Mouse (Mus musculus): ENCODE results near the gene Apopt1.
"Not testable (repeated sequence)": the region's sequence is repeated elsewhere in the genome, so short reads cannot be mapped to it uniquely, and the experiment has no call there.

Gene Apopt1

DNA sequence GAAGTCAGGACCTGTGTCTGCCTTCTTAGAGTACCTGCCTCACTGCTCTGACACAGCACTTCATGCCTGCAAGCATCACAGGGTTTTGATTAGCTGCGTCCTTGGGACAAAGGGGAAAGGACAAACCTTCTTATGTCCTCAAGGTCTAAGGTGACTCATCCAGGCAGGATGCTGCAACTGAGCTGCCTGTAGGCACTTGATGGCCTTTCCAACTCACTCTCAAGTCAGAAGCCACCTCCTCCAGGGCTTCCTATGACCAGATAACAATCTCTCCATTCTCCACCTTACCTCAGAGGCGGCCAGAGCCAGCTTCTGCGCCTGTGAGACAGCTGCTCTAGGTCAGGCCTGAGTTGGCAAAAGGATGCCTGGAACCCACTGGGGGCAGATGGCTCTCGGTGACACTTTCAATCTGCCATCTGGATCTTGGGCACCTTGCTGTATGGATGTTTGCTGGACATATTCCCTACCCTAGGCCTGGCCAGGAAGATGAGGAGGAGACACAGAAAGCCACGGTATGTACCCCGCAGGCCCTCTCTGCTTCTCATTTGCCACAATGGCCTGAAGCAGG, 14.6 kb upstream of the Apopt1 start:
- in situ Hi-C loops (cut with MboI; ENCODE audit: unreplicated experiment in 2 of 2) = loop anchor here (5.0 to 25.0 kb wide), 3 partner anchors 36 to 839 kb away; no protein-coding TSS in a partner anchor

DNA sequence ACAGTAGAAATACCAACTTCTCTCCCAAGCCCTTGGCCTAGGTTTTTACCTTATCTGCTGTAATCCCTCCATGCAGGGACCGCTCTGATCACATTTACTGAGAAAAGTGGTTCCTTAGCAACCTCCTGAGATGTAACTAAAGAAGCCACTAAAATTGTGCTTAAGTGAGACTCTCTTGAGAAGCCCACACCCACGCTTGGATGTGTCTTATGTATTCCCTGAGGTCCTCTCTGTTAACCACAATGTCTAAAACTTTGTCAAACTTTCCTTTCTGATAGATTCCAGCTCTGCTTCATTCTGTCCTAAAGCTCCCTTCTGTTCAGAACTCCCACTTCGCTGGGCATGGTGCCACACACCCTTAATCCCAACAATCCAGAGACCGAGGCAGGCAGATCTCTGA, 13.5 kb upstream of the Apopt1 start:
- in situ Hi-C loops (cut with MboI; ENCODE audit: unreplicated experiment in 2 of 2) = loop anchor here (5.0 to 25.0 kb wide), 3 partner anchors 37 to 838 kb away; no protein-coding TSS in a partner anchor

DNA sequence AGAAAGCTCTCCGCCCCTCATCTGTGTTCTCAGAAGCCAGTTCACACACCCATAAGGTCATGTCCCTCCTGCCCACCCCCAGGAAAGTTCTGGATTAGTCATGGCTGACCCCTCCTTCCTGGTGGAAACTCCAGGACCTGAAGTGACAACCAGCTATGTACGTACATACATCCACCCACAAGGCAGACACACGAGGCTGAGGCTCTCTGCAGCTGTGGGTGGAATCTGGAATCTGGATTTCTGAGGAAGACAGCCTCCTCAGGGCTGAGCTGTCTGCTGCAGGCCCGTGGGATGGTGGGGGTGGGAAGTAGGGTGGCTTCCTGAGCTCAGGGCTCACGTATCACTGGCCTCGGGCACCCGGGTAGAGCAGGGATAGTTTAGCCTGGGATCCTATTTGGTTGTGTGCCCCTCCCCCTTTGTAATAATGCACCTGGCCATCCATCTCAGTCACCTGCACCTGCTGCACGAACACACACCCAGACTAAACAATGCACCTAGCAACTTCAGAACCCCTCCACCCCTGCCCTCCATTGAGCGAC, 12.1 kb upstream of the Apopt1 start:
- in situ Hi-C loops (cut with MboI; ENCODE audit: unreplicated experiment in 2 of 2) = no loop called here

DNA sequence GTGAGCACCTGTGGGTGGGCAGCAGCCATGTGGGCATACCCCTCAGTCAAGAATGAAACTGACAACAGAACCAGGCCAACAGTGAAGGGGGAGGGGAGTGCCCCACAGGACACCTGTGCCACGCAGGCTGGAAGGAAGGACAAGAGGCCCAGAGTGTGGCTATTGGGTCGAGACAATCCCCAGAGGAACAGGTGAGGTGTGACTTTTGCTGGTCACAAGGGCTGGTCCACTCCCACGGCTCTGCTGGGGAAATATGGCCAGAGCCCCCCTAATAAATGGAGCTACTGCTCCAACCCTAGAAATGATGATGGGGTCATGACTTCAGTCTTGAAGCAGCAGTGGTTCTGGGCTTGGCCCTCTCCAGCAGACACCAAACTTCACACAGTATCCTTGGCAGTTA, 9.8 kb upstream of the Apopt1 start:
- in situ Hi-C loops (cut with MboI; ENCODE audit: unreplicated experiment in 2 of 2) = no loop called here

DNA sequence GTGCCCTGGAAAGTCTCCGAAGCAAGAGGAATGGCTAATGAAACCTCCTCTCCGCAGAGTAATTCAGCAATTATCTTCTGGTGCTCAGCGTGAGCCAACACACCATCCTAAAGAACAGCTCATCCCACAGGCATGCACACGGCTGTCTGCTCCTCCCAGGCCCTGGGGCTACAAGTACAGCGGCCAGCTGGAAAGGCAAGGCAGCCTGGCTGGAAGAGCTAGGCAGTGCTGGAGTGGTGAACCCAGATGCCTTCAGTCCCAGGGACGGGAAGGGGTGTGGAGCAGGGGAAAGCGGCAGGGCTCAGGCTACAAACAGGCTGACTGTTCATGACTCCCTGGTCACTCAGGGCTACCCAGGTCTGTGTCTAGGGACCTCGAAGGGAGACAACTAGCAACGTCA, 8.5 kb upstream of the Apopt1 start:
- in situ Hi-C loops (cut with MboI; ENCODE audit: unreplicated experiment in 2 of 2) = no loop called here

DNA sequence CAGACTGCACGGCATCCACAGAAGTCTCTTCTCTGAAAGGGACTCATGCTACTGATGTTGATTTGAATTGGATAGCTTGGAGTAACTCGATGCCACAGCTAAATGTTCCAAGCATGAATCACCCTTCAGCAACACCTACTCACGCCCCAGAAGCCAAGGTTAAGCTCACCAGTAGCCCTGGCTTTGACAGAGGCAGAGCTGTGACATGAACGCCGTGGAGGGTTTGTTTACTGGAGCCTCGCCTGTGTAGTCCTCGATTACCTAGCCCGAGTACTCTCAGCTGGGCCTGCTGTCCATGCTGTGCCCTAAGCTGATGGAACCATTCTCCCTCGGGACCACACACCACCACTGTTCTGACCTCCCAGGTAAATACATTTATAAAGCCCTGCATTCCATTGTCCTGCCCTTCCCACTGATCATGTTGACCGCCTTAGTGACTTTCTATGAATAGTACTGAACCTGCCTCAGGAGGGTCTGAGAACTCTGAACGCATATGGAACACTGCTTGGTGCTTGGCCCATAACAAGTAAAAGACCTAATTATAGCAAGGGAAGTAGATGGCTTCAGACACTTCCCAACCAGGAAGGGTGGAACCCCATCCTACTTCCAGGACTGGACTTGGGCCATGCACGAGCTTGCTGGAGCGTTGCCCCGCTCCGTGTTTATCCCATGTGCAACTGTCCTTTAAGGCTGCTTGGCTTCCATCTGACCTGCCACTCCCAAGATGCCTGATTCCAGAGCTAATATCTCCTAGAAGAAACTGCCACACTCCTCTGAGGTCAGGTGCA, 7.7 kb upstream of the Apopt1 start:
- in situ Hi-C loops (cut with MboI; ENCODE audit: unreplicated experiment in 2 of 2) = no loop called here

DNA sequence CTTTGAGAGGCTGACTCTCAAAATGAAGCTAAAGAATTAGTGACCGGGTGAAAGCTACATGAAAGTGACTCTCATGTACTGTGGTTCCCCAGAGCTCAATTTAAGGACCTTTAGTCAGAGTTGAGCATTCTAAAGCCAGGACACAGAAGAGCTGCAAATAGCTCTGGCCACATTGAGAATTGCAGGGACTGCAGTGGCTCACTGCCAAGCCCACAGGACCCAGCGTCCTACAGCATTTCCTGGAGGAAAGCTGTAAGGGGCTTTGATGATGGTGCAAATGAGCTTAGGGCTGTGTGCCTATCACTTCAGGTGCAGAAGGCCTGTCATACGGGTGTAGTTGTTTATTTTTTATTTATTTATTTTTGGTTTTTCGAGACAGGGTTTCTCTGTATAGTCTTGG, 4.9 kb upstream of the Apopt1 start:
- in situ Hi-C loops (cut with MboI; ENCODE audit: unreplicated experiment in 2 of 2) = no loop called here

DNA sequence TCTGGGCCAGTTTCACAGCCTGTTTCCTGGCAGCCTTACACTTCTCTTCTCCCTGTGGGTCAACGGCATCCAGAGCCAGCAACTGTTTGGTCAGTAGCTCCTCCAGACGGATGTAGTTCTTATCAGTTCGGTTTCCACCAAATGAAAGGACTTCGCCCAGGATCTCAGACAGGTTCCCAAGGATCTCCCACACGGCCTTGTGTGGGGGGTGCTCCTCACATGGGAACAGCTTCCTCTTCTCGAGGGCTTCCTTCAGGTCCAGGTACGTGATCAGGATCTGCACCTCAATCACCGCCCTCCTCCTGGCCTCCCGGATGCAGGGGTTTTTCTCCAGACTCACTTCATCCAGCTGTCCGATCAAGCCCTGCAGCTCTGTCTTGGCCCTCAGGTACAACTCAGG, 3.0 kb upstream of the Apopt1 start:
- in situ Hi-C loops (cut with MboI; ENCODE audit: unreplicated experiment in 2 of 2) = no loop called here

DNA sequence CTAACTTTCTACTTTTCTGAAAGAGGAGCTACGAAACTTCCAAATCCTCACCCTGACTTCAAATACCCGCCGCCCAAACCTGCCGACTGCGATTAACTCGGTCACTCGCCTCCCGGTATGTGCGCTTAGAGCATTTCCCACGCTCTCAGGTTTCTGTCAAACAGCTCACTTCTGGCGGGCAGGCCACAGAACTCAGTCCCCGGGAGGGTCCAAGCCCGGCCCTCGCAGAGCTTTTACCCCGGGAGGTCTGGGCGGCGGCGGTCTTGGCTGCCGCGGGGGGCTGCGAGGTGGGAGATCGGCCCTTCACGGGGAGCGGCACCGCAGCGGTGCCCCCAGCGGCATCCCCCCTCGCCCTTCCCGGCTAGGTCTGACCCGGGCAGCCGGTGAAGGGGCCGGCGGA, 585 bp upstream of the Apopt1 start:
- in situ Hi-C loops (cut with MboI; ENCODE audit: unreplicated experiment in 2 of 2) = no loop called here

DNA sequence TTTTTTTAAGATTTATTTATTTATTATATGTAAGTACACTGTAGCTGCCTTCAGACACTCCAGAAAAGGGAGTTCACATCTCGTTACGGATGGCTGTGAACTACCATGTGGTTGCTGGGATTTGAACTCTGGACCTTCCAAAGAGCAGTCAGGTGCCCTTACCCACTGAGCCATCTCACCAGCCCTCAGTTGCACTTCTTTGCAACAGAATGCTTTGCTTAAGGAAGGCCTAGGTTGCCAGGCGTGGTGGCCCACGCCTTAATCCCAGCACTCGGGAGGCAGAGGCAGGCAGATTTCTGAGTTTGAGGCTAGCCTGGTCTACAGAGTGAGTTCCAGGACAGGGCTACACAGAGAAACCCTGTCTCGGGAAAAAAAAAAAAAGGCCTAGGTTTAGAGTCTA, 819 bp downstream of the Apopt1 start:
- in situ Hi-C loops (cut with MboI; ENCODE audit: unreplicated experiment in 2 of 2) = not testable (repeated sequence)

DNA sequence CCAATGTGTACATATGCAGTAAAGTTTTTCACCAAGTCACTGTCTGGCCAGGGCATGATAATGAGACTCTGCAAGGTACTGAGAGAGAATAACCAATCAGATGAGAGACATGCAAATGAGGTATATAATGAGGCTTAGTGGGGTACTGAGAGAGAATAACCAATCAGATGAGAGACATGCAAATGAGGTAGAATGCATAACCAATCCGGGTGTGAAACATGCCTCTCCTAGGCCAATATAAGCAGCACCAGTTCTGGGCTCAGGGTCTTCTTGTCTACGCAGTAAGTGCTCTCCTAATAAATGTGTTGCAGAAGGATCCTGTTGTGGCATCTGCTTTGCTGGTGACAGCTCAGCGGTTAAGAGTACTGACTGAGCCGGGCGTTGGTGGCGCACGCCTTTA, 3.4 kb downstream of the Apopt1 start:
- in situ Hi-C loops (cut with MboI; ENCODE audit: unreplicated experiment in 2 of 2) = no loop called here

DNA sequence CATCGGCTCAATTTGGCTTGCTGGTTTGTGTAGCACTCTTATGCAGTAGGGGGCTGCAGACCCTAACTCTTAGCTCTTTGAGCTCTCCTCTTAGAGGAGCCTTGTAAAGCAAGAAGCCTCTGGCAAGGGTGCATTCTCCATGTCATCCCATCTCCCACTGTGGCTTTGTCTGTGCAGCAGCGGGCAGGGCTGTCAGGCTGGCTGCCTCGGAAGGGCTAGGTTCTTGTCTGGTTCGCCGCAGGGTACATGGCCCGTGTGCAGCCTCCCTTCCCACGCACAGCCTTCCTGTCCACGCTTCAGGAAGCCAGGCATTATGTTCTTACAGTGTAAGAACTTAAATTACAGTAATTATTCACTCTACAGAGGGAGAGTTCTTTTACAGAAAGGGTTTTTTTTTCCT, 5.6 kb downstream of the Apopt1 start:
- in situ Hi-C loops (cut with MboI; ENCODE audit: unreplicated experiment in 2 of 2) = no loop called here

DNA sequence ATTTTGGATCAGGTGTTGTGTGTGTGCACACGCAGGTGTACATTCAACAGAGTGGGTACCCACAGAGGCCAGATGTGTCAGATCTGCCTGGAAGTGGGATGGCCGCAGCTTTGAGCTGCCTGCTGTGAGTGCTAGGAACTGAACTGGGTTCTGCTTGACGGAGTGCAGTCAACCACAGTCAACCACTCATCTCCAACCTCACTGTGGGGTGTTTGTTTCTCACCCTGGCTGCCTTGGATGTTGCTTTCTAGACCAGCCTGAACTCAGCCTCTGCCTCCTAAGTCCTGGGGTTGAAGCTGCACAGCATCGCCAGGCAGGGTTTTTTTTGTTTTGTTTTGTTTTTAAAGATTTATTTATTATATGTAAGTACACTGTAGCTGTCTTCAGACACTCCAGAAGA, 7.2 kb downstream of the Apopt1 start:
- in situ Hi-C loops (cut with MboI; ENCODE audit: unreplicated experiment in 2 of 2) = no loop called here

DNA sequence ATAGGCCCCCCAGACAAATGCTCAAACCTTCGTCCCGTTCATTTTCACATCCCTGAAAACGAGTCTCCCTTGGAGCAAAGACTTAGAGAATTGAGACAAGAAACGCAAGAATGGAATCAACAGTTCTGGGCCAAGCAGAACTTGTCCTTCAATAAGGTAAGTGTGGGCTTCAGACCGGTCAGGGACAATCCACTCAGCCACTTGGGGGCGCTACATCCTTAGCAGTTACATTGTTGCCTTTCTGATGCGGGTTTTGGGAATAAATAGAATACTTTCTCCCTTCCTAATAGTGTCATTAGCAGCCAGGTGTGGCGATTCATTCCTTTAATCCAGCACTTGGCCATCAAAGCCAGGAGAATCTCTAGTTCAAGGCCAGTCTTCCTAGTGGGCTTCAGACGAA, 9.6 kb downstream of the Apopt1 start:
- in situ Hi-C loops (cut with MboI; ENCODE audit: unreplicated experiment in 2 of 2) = no loop called here

DNA sequence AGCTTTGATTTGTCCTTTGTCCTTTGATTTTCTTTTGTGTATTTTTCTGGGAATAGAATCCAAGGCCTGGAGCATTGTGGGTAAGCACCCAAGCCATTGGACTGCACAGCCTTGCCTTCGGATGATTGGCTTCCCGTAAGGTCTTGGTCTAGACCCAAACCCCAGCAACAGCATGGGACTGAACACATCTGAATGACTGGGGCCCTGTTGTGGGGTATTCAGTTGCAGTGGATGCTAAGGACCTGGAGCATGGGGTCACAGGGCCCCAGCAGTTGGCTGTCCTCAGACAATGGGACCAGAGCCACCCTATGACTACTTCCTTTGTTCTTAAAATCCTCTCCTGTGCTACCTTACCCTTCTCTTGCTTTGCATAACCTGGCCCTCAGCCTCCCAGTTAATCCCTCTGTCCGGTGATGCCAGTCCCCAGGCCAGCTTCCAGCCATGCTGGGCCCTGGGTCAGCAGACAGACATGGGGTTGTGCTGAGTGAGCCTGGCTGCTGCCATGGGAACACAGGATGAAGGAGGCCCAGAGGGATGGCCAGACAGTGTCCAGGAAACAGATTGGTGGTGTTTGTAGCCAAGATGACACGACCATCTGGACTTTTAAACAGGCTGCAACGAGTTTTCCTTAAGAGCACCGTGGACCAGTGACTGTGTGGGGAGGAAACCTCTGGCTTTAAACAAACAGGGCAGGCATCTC, 11.7 kb downstream of the Apopt1 start:
- in situ Hi-C loops (cut with MboI; ENCODE audit: unreplicated experiment in 2 of 2) = loop anchor here (5.0 kb wide), 3 partner anchors 153 to 368 kb away; no protein-coding TSS in a partner anchor

DNA sequence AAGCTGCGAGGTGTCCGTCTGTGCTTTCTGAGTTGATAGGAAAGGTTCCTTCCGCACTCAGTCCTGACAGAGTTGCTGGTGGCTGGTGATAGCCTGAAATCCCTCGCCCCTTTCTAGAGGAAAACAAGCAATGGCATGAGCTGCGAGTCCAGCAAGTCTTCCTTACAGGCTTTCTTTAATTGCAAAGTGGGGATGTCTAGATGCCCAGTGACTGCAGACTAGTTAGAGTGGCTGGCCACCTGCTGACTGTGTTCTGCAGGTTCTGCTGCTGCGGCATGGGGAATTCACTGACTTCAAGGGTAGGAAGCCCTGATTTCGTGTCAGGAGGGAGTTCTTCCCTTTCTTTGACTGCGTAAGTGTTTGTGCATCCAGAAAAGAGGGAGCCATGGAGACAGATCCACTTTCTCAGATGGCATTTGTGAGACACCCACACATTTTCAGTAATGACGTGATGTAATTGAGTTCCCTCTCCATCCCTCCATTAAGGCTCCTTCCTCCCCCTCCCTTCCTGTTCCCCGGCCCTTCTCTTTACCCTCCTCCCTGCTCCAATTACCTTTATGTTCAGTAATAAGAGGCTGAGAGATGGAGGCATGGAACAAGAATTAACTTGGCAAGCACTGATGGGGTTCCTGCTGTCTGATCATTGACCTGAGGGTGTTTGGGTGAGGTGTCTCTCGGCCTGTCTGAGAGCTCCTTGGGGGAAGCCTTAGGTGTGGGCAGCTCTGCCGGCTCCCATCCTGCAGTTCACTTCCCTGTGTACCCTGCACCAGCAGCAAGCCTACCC, 12.5 kb downstream of the Apopt1 start:
- in situ Hi-C loops (cut with MboI; ENCODE audit: unreplicated experiment in 2 of 2) = loop anchor here (5.0 kb wide), 3 partner anchors 152 to 367 kb away; no protein-coding TSS in a partner anchor

DNA sequence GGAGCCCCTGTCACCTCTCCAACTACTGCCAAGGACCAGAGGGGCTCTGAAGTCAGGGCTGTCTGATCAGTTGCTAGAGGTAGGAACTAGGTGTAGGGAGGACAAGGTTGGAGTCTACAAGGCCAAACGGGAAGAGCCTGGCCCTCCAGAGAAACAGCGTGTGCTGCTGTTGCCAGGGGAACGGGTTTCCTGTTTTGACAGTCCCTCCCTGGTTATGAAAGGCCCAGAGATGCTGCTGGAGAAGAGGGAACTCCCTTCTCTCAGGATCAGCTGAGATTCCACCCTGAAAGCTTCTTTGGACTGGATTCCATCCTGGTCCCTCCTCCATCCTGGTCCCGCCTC, 13.0 kb downstream of the Apopt1 start:
- in situ Hi-C loops (cut with MboI; ENCODE audit: unreplicated experiment in 2 of 2) = loop anchor here (5.0 kb wide), 3 partner anchors 151 to 366 kb away; no protein-coding TSS in a partner anchor

DNA sequence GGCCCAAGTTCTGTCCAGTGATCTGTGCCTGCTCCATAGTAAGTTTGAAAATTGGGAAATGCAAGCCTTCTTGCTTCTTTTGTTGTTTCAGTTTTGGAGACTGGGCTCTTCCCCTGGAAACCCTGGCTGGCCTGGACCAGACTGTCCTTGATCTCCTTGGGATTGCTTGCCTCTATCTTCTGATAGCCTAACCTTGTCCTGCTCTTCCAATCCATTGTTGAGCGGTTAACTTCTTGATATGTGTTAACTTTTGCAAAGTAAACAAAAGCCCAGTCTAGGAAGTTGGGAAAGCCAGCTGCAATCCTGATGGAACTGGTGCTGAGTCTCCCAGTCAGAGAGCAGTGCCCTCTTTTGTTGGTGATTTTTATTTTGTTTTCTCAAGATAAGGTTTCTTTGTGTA, 14.9 kb downstream of the Apopt1 start:
- in situ Hi-C loops (cut with MboI; ENCODE audit: unreplicated experiment in 2 of 2) = loop anchor here (5.0 kb wide), 3 partner anchors 149 to 364 kb away; no protein-coding TSS in a partner anchor

DNA sequence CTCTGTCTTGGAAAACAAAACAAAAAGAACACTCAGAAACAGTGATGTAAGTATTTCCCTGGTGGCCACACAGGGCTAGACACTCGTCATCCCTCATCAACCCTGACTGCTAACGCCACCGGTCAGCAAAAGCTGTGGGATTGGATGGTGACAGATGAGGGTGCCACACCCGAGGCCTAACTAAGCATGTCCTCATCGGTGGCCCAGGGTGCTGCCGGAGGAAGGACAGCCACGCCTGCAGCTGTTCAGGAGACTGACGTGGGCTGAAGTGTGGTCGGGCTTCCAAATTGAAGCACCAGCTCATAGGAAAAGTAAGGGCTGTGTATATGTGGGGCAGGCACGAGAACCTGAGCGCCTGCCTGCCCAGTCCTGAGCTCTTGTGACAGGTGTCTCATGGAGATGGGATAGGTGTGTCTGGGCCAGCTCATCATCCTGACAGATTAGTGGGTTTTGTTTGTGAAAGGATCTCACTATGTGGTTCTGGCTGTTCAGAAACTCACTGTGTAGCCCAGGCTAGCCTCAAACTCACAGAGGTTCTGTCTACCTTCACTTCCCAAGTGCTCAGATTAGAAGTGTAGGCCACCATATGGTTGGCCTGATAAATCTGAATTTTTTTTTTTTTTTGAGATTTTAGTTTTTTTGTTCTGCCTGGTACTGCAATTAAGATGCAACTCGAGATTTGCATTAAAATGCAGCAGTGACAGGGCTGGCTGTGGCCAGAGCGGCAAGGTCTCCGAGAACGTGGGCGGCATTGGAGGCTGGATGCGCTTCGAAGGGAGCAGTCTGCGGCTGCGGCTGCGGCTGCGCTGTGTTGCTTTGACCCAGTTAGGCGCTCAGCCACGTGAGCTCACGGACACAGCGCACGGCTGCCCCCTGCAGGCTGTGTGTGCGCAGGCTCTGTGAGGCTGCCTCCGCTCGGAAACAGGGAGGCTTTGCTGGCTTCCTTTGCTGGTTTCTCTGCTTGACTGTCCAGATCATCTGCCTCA, 19.1 kb downstream of the Apopt1 start:
- in situ Hi-C loops (cut with MboI; ENCODE audit: unreplicated experiment in 2 of 2) = loop anchor here in 1 of 2 experiments (5.0 kb wide), 1 partner anchor 265 kb away; no protein-coding TSS in a partner anchor
